Mouse (Mus musculus): ENCODE results near the gene Ctss. TPM values are rescaled to one million over a fixed set of nuclear protein-coding genes. Genes with fewer than 3 reads are reported as not detected.

Gene Ctss
- 170 and 172 TPM in 2 replicates for polyA plus RNA-seq (2021; fragmentation: Nextera tagmentation)
- long read RNA-seq, experiment 1, transcript Ctss-201 (8 exons, 1,355 nt) = minor isoform, 8 of 183 reads
- long read RNA-seq, experiment 1, transcript Ctss-202 (8 exons, 1,355 nt) = major isoform, 156 of 183 reads
- long read RNA-seq, experiment 1, partial matches to known transcripts = 19 of 183 reads
- long read RNA-seq, experiment 1, other reads (novel, unspliced or antisense) = 0 of 183 reads
- long read RNA-seq, experiment 2, transcript Ctss-202 (8 exons, 1,355 nt) = major isoform, 225 of 247 reads
- long read RNA-seq, experiment 2, transcript Ctss-201 (8 exons, 1,355 nt) = minor isoform, 18 of 247 reads
- long read RNA-seq, experiment 2, partial matches to known transcripts = 3 of 247 reads
- long read RNA-seq, experiment 2, other reads (novel, unspliced or antisense) = 1 of 247 reads

DNA sequence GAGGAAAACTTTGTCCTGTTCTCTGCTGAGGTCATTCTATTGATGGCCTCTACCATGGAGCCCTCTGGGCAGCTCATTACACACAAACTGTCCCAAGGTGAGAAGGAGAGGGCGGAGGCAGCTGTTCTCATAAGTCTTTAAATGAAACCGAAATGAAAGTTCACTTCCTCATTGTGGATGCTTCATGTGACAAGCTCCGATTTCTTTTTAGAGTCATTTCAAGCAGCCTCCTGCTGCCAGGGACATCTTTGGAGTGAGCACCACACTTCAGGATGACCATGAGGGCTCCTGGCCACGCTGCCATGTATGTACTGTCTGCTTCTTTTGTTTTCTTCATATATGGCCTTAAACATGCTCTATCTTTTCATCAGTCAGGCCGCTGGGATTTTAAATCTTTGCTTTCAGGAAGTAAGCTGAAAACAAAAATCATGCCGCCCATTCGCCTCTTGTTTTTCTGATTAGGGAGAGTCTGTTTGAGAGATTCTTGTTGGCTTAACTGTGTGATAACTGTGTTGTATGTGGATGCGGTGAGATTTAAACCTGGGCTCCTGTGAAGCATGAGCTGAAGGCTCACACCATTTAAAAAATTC, at the start of gene Ctss:
TSS of gene Ctss (plus strand) at position 165 of the 590 bp plus-strand sequence.

DNA sequence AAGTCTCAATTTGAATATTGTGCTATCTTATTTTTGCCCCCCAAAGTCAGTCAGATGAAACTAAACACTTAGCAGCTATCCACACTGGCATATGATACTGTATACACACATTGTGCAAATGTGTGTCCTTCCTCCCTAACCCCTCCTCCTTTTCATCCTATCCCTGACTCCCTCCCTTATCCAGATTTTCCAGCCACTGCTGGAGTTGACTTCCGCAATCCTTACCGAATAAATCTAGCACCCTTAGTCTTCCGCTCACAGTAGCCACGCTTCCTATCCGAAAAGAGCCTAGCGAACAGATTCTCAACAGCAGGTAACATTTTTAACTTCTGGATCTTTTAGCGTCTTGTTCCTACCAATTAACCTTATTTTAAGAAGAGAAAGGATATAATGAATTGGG, 27.6 kb upstream of the Ctss start, which contains the start of gene Ctsk:
TSS of gene Ctsk (plus strand) at position 233 of the 400 bp plus-strand sequence.

DNA sequence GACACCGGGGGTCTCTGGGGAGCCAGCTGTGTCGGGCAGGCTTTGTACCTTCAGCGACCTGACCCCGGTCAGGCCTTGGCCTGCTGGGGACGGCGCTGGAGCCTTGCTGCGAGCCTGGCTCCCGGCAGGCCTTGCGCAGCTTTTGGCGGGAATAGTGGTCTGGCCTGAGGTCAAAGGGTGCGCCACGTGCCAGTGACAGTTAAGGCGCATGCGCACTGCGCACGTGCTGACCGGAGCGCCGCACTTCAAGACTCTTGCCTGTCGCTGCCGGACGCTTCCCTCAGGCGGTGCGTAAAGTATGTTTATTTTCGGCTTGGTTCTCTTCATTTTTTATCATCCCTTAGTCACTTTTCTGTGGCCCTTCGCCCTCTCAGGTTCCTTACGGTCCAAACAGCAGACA, 32.9 kb downstream of the Ctss start, which contains the start of gene Hormad1:
TSS of gene Hormad1 (plus strand) at position 241 of the 400 bp plus-strand sequence.

DNA sequence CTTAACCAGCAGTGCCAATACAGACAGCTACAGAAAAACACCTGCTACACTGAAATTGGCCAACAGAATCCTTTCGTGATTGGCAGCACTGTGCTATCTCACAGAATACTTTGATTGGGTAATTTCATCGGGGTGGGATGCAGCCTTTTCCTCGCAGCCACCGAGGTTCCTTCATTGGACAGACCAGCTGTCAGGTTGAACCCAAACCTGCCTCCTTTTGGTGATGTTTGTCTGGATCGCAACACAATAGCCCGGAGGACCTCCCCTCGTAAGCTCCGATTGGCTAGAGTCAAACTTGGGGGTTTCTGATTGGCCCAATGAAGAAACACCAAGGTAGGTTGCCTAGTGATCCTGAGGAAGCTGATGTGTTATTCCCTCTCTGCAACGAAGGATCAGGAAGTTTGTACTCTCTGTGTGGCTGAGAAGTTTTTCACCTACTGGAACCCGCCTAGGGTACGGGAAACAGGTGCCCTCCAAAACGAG, 62.1 kb downstream of the Ctss start, which contains the start of gene Golph3l:
TSS of gene Golph3l (plus strand) at position 331 of the 483 bp plus-strand sequence.

Other genes with a start within 250 kb of the Ctss start
- 19.7 and 19.9 TPM in 2 replicates for gene Mindy1, start 245.4 kb upstream of the Ctss start, polyA plus RNA-seq (2021; fragmentation: Nextera tagmentation)
- gene Prune1, start 244.7 kb upstream of the Ctss start, polyA plus RNA-seq (2021; fragmentation: Nextera tagmentation) = 12.4 and 16.6 TPM in 2 replicates
- gene Anxa9, start 219.6 kb upstream of the Ctss start, polyA plus RNA-seq (2021; fragmentation: Nextera tagmentation) = 0.15 and 0.19 TPM in 2 replicates
- gene Cers2, start 212.0 kb upstream of the Ctss start, polyA plus RNA-seq (2021; fragmentation: Nextera tagmentation) = 45.4 and 46.9 TPM in 2 replicates
- gene Setdb1, start 169.6 kb upstream of the Ctss start, polyA plus RNA-seq (2021; fragmentation: Nextera tagmentation) = 7.9 and 9.7 TPM in 2 replicates
- not detected in 2 replicates for gene 4930558C23Rik, start 123.9 kb upstream of the Ctss start, polyA plus RNA-seq (2021; fragmentation: Nextera tagmentation)
- gene Arnt, start 92.4 kb upstream of the Ctss start, polyA plus RNA-seq (2021; fragmentation: Nextera tagmentation) = 3.4 and 3.8 TPM in 2 replicates
- gene Ctsk, start 27.5 kb upstream of the Ctss start, polyA plus RNA-seq (2021; fragmentation: Nextera tagmentation) = 2.5 and 2.8 TPM in 2 replicates
- gene Hormad1, start 32.9 kb downstream of the Ctss start, polyA plus RNA-seq (2021; fragmentation: Nextera tagmentation) = not detected in 2 replicates
- gene Golph3l, start 62.1 kb downstream of the Ctss start, polyA plus RNA-seq (2021; fragmentation: Nextera tagmentation) = 11.2 and 11.5 TPM in 2 replicates
- gene Ensa, start 98.2 kb downstream of the Ctss start, polyA plus RNA-seq (2021; fragmentation: Nextera tagmentation) = 210 and 214 TPM in 2 replicates
- 4.8 and 5.3 TPM in 2 replicates for gene Mcl1, start 132.0 kb downstream of the Ctss start, polyA plus RNA-seq (2021; fragmentation: Nextera tagmentation)
- 3.1 and 3.9 TPM in 2 replicates for gene Adamtsl4, start 161.1 kb downstream of the Ctss start, polyA plus RNA-seq (2021; fragmentation: Nextera tagmentation)
- gene Ecm1, start 212.8 kb downstream of the Ctss start, polyA plus RNA-seq (2021; fragmentation: Nextera tagmentation) = 3.8 and 5.6 TPM in 2 replicates
- 26.4 and 29.2 TPM in 2 replicates for gene Tars2, start 233.4 kb downstream of the Ctss start, polyA plus RNA-seq (2021; fragmentation: Nextera tagmentation)

Data from layer of hippocampus, adult 6 months (tissue).